Mouse (Mus musculus) telencephalon, adult 2 months (tissue): ENCODE measurements around the gene Anln.
A peak's percentile ranks its signal among the peaks of the same experiment; 100 is the strongest.

Experiments used
- DNase-seq: peaks from one replicate; pipeline ENCODE4 v3.0.0-alpha.2; 2011; ENCODE audit warnings: low read depth, low spot score

Anln gene

GRCm38 (mm10) chr9:22402001-22402400 is 13.0 kb upstream of the Anln start:
- DNase-seq: no peak

- no peak for DNase-seq
Observed at GRCm38 (mm10) chr9:22399021-22399420, 10.0 kb upstream of the Anln start.

- no peak for DNase-seq
Observed at GRCm38 (mm10) chr9:22394725-22395124, 5.7 kb upstream of the Anln start.

- DNase-seq: no peak
Observed at GRCm38 (mm10) chr9:22390390-22390789, 1.4 kb upstream of the Anln start.

GRCm38 (mm10) chr9:22389736-22390245 is 803 bp upstream of the Anln start:
- DNase-seq: no peak

GRCm38 (mm10) chr9:22388401-22388980 is 497 bp downstream of the Anln start:
- DNase-seq: no peak

GRCm38 (mm10) chr9:22387901-22388300 is 1.1 kb downstream of the Anln start:
- DNase-seq: no peak

- DNase-seq: no peak
Observed at GRCm38 (mm10) chr9:22385890-22386289, 3.1 kb downstream of the Anln start.

GRCm38 (mm10) chr9:22376086-22376485 is 12.9 kb downstream of the Anln start:
- peak; percentile 62 for DNase-seq

GRCm38 (mm10) chr9:22372760-22373159 is 16.2 kb downstream of the Anln start:
- DNase-seq: no peak

- peak; percentile 29 for DNase-seq
Observed at GRCm38 (mm10) chr9:22368030-22368429, 21.0 kb downstream of the Anln start.

- DNase-seq: no peak
Observed at GRCm38 (mm10) chr9:22366621-22367020, 22.4 kb downstream of the Anln start.

GRCm38 (mm10) chr9:22366221-22366620 is 22.8 kb downstream of the Anln start:
- DNase-seq: no peak

GRCm38 (mm10) chr9:22360916-22361315 is 28.1 kb downstream of the Anln start:
- no peak for DNase-seq

- DNase-seq: no peak
Observed at GRCm38 (mm10) chr9:22355919-22356318, 33.1 kb downstream of the Anln start.

- DNase-seq: no peak
Observed at GRCm38 (mm10) chr9:22353901-22354300, 35.1 kb downstream of the Anln start.

- DNase-seq: no peak
Observed at GRCm38 (mm10) chr9:22353465-22353864, 35.5 kb downstream of the Anln start.

GRCm38 (mm10) chr9:22340331-22340730 is 48.7 kb downstream of the Anln start:
- no peak for DNase-seq

- DNase-seq: no peak
Observed at GRCm38 (mm10) chr9:22337217-22337616, 51.8 kb downstream of the Anln start.

GRCm38 (mm10) chr9:22327475-22328387 is 61.3 kb downstream of the Anln start:
- DNase-seq: peak; percentile 21

GRCm38 (mm10) chr9:22327099-22327474 is 61.9 kb downstream of the Anln start:
- DNase-seq: no peak

- DNase-seq: no peak
Observed at GRCm38 (mm10) chr9:22324579-22324978, 64.4 kb downstream of the Anln start.
